Mouse (Mus musculus) CH12.LX (cell line): ENCODE data around the gene Kat7. TPM values are rescaled to one million over a fixed set of nuclear protein-coding genes. Genes with fewer than 3 reads are reported as not detected.

ENCODE experiments used
- DNase-seq: peaks from one replicate; pipeline ENCODE4 v3.0.0-alpha.2; 2013; ENCODE audit errors: extremely low read depth
- H3K27ac ChIP-seq: 2 replicates; pipeline ENCODE4 v1.5.1; 2012; ENCODE audit warnings: low read depth, mild to moderate bottlenecking, control low read depth, moderate library complexity; ENCODE audit not compliant: insufficient read depth
- H3K27me3 ChIP-seq: replicated peaks from 2 replicates; pipeline ENCODE3; 2012; ENCODE audit warnings: inconsistent platforms
- H3K36me3 ChIP-seq, 2 experiments: replicated peaks in 1 of 2; 2 replicates each; pipeline versions ENCODE3 to v1.6.1; 2012; ENCODE audit warnings: inconsistent platforms in 1 of 2, low read length in 1 of 2, mild to moderate bottlenecking in 1 of 2, mixed read lengths in 1 of 2, moderate library complexity in 1 of 2; ENCODE audit not compliant: control insufficient read depth in 1 of 2, insufficient read depth in 1 of 2
- H3K4me1 ChIP-seq, 2 experiments: 2 replicates each; pipeline ENCODE4 v1.6.1; 2012; ENCODE audit warnings: inconsistent platforms in 1 of 2, moderate library complexity in 1 of 2; ENCODE audit not compliant: insufficient read depth in 2 of 2, control insufficient read depth in 1 of 2
- H3K4me2 ChIP-seq: 2 replicates; pipeline ENCODE4 v1.6.1; 2012; ENCODE audit warnings: low read depth, mild to moderate bottlenecking, control low read depth; ENCODE audit not compliant: poor library complexity, insufficient read depth, severe bottlenecking
- H3K4me3 ChIP-seq, 3 experiments: fragments of 150-350 bp in 1 of 3; sonication (generic) in 1 of 3; replicated peaks in 1 of 3; 2 replicates each; pipeline versions ENCODE3 to v1.5.1; 2011 to 2012; ENCODE audit warnings: low read depth in 2 of 3, low read length in 2 of 3, mild to moderate bottlenecking in 2 of 3, moderate library complexity in 2 of 3, control low read depth in 1 of 3, improper control_type of control experiment in 1 of 3, inconsistent platforms in 1 of 3, mixed read lengths in 1 of 3; ENCODE audit not compliant: poor library complexity in 1 of 3
- H3K79me2 ChIP-seq: replicated peaks from 2 replicates; pipeline ENCODE4 v1.6.1; 2012; ENCODE audit warnings: mild to moderate bottlenecking, moderate library complexity; ENCODE audit not compliant: control insufficient read depth, poor library complexity, insufficient read depth, severe bottlenecking; ENCODE audit errors: extremely low read depth
- H3K9ac ChIP-seq: 2 replicates; pipeline ENCODE4 v1.6.1; 2012; ENCODE audit warnings: low read depth, mild to moderate bottlenecking, control low read depth, moderate library complexity; ENCODE audit not compliant: insufficient read depth
- H3K9me3 ChIP-seq: replicated peaks from 2 replicates; pipeline ENCODE3; 2012; ENCODE audit warnings: low read length, inconsistent platforms, mixed read lengths
- BHLHE40 ChIP-seq: IDR thresholded peaks from 2 replicates; pipeline ENCODE4 v1.6.1; 2011; ENCODE audit warnings: mild to moderate bottlenecking, low read depth, low read length, improper control_type of control experiment
- CHD1 ChIP-seq: IDR thresholded peaks from 2 replicates; pipeline ENCODE4 v1.6.1; 2012; ENCODE audit warnings: low read depth, low read length, improper control_type of control experiment, inconsistent platforms
- CTCF ChIP-seq, 2 experiments: IDR thresholded peaks in 1 of 2; conservative IDR thresholded peaks in 1 of 2; 2 replicates each; pipeline ENCODE4 v1.5.1; 2011 to 2012; ENCODE audit warnings: low read depth in 2 of 2, low read length in 2 of 2, improper control_type of control experiment in 1 of 2, inconsistent platforms in 1 of 2, mild to moderate bottlenecking in 1 of 2, moderate library complexity in 1 of 2
- E2F4 ChIP-seq: IDR thresholded peaks from 2 replicates; pipeline ENCODE4 v1.6.1; 2011; ENCODE audit warnings: low read depth, low read length, improper control_type of control experiment; ENCODE audit not compliant: insufficient replicate concordance
- HCFC1 ChIP-seq: IDR thresholded peaks from 2 replicates; pipeline ENCODE4 v1.6.1; 2012; ENCODE audit warnings: low read depth, mild to moderate bottlenecking, inconsistent platforms, low read length, improper control_type of control experiment
- JUN ChIP-seq: IDR thresholded peaks from 2 replicates; pipeline ENCODE4 v1.6.1; 2011; ENCODE audit warnings: low read depth, mild to moderate bottlenecking, low read length, improper control_type of control experiment, moderate library complexity; ENCODE audit not compliant: insufficient read depth
- JUND ChIP-seq: conservative IDR thresholded peaks from 2 replicates; pipeline ENCODE4 v1.6.1; 2011; ENCODE audit warnings: low read depth, low read length, improper control_type of control experiment
- KAT2A ChIP-seq: IDR thresholded peaks from 2 replicates; pipeline ENCODE4 v1.6.1; 2012; ENCODE audit warnings: low read length, improper control_type of control experiment, inconsistent platforms; ENCODE audit not compliant: insufficient replicate concordance
- MAFK ChIP-seq: IDR thresholded peaks from 2 replicates; pipeline ENCODE4 v1.6.1; 2011; ENCODE audit warnings: low read length, improper control_type of control experiment; ENCODE audit not compliant: insufficient replicate concordance
- MAZ ChIP-seq: IDR thresholded peaks from 2 replicates; pipeline ENCODE4 v1.6.1; 2012; ENCODE audit warnings: low read depth, mild to moderate bottlenecking, inconsistent platforms, low read length, improper control_type of control experiment, moderate library complexity
- MXI1 ChIP-seq: IDR thresholded peaks from 2 replicates; pipeline ENCODE4 v1.6.1; 2011; ENCODE audit warnings: mild to moderate bottlenecking, low read depth, low read length, improper control_type of control experiment
- MYC ChIP-seq: IDR thresholded peaks from 2 replicates; pipeline ENCODE4 v1.6.1; 2011; ENCODE audit warnings: low read depth, mild to moderate bottlenecking, improper control_type of control experiment, low read length
- NELFE ChIP-seq: IDR thresholded peaks from 2 replicates; pipeline ENCODE4 v1.6.1; 2011; ENCODE audit warnings: low read depth, low read length, improper control_type of control experiment
- POLR2A ChIP-seq: IDR thresholded peaks from 2 replicates; pipeline ENCODE4 v1.6.1; 2011; ENCODE audit warnings: low read depth, mild to moderate bottlenecking, improper control_type of control experiment, low read length
- RAD21 ChIP-seq: IDR thresholded peaks from 2 replicates; pipeline ENCODE4 v1.6.1; 2011; ENCODE audit warnings: low read depth, mild to moderate bottlenecking, low read length, improper control_type of control experiment, moderate library complexity
- RCOR1 ChIP-seq: conservative IDR thresholded peaks from 2 replicates; pipeline ENCODE4 v1.6.1; 2012; ENCODE audit warnings: low read depth, mild to moderate bottlenecking, inconsistent platforms, low read length, improper control_type of control experiment
- SMC3 ChIP-seq: IDR thresholded peaks from 2 replicates; pipeline ENCODE4 v1.6.1; 2011; ENCODE audit warnings: low read depth, low read length, improper control_type of control experiment
- TCF12 ChIP-seq: IDR thresholded peaks from 2 replicates; pipeline ENCODE4 v1.6.1; 2014; ENCODE audit warnings: low read depth, mild to moderate bottlenecking, inconsistent platforms, low read length, improper control_type of control experiment
- UBTF ChIP-seq: IDR thresholded peaks from 2 replicates; pipeline ENCODE4 v1.6.1; 2012; ENCODE audit warnings: low read depth, mild to moderate bottlenecking, inconsistent platforms, low read length, improper control_type of control experiment, moderate library complexity
- USF2 ChIP-seq: conservative IDR thresholded peaks from 2 replicates; pipeline ENCODE4 v1.6.1; 2011; ENCODE audit warnings: low read depth, low read length, improper control_type of control experiment
- ZC3H11A ChIP-seq: IDR thresholded peaks from 2 replicates; pipeline ENCODE4 v1.6.1; 2012; ENCODE audit warnings: low read depth, mild to moderate bottlenecking, inconsistent platforms, low read length, improper control_type of control experiment
- ZMIZ1 ChIP-seq: IDR thresholded peaks from 2 replicates; pipeline ENCODE4 v1.6.1; 2012; ENCODE audit warnings: low read depth, mild to moderate bottlenecking, inconsistent platforms, low read length, improper control_type of control experiment
- dilution Hi-C: fragments of 300-500 bp; cut with MboI; formaldehyde crosslinking; loops from 2 replicates; pipeline ENCODE4 v1.14.3; 2020; ENCODE audit warnings: low sequenced_read_pairs; ENCODE audit not compliant: extremely low pct_unique_long_range_greater_than_20kb, extremely low pct_ligation_motif_present
- in situ Hi-C: fragments of 300-500 bp; cut with MboI; formaldehyde crosslinking; loops from 3 replicates; pipeline ENCODE4 v1.14.3; 2019; ENCODE audit warnings: low sequenced_read_pairs, low pct_ligation_motif_present, low pct_unique_long_range_greater_than_20kb, mixed read lengths
- polyA plus RNA-seq: library from polyadenylated mRNA; unstranded; fragments of >175 nt; gene quantifications from 2 replicates; pipeline ENCODE4 v1.2.1, GENCODE M21; 2012; ENCODE audit warnings: low read depth; ENCODE audit not compliant: insufficient read length
- total RNA-seq, 2 experiments: library from RNA; depleted of rRNA; stranded (reverse); fragments of 300-350 nt in 1 of 2; fragments of >200 nt in 1 of 2; gene quantifications; 2 replicates each; pipeline ENCODE4 v1.2.3; 2012 to 2014

Gene Kat7
- total and polyA plus RNA-seq, 3 experiments: 59.5 to 90.2 (median 66.7) TPM

DNA sequence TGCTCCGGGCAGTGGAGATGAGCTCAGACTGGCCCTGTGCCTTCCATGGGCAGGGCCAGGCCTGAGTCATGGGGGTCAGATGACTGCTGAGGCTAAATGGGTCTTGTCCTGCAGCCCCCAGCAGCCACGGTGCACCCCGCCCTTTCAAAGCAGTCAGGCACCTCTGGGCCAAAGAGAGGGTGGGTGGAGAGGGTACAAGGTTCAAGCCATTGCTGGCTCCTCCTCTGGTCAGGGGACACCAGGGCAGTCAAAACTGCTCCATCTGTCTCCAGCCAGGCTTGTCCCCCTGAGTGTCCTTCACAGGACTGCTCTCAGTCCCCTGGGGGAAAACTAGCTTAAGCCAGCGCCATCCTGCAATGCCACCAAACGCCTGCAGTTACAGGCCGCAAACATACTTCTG, 57.9 kb downstream of the Kat7 start:
- in situ Hi-C loops (no loop called here), dilution Hi-C loops (no loop called here)
- Histone ChIP-seq H3K4me1 (peaks cover 8 to 9% of the 10 kb centered on the region in 2 experiments), H3K27ac (no peak overlapping the region), H3K27me3 (peaks cover 90% of the 10 kb centered on the region), H3K36me3 (no peaks in the 10 kb centered on the region), H3K4me2 (no peak overlapping the region), H3K9ac (no peak overlapping the region), H3K4me3 (no peak overlapping the region), H3K9me3 (peaks cover 16% of the 10 kb centered on the region), H3K79me2 (no peaks in the 10 kb centered on the region)
- TF ChIP-seq HCFC1: no peak
- no peak for TF ChIP-seq MAFK
- no peak for TF ChIP-seq MAZ
- no peak for DNase-seq

- H3K4me3 ChIP-seq: no peak overlapping the region
- H3K9me3 ChIP-seq: peaks cover 16% of the 10 kb centered on the region
- TF ChIP-seq TCF12: 0 out of 2 replicates have a peak, but pooled peaks have one; percentile 10
- TF ChIP-seq ZC3H11A: peak; percentile 87
- TF ChIP-seq RAD21: peak; percentile 98
- peak; percentile 98 for TF ChIP-seq SMC3
- TF ChIP-seq CTCF (conservative IDR thresholded peaks at IDR 0.05 in 1 of 2, IDR thresholded peaks at IDR 0.05 in 1 of 2; ENCODE audit: low read depth in 2 of 2, low read length in 2 of 2): peak; percentile 46 to 99
- no peak for TF ChIP-seq MXI1
- no peak for TF ChIP-seq MYC
- H3K27me3 ChIP-seq: peaks cover 91% of the 10 kb centered on the region
- peaks cover 8 to 9% of the 10 kb centered on the region in 2 experiments for H3K4me1 ChIP-seq
- H3K9ac ChIP-seq: no peak overlapping the region
- H3K27ac ChIP-seq: no peak overlapping the region
- no peaks in the 10 kb centered on the region for H3K36me3 ChIP-seq
- in situ Hi-C loops (no loop called here), dilution Hi-C loops (no loop called here)
- no peaks in the 10 kb centered on the region for H3K79me2 ChIP-seq
- DNase-seq: peak; percentile 75
- H3K4me2 ChIP-seq: no peak overlapping the region
Observed at GRCm38 (mm10) chr11:95251295-95251694, 58.8 kb downstream of the Kat7 start.

DNA sequence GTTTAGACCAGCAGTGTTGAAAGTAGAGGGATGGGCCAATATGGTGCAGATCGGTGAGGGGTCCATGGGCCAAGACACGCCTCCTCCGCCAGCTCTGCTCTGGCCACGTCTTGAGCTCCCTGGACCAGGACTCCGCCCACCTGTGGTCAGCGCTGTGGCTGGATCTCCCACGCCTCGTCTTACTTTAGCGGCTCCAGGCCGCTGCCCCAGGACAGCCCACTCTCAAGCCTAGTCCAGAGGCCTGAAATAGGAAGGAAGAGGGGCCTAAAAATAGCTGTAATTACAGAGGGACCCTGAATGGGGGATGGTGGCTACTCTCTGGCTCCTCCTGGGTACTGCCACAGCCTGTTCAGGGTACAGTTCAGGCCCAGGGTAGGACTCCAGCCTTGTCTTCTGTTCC, 59.9 kb downstream of the Kat7 start:
- in situ Hi-C loops (no loop called here), dilution Hi-C loops (no loop called here)
- no peaks in the 10 kb centered on the region for H3K79me2 ChIP-seq
- H3K4me3 ChIP-seq: no peak overlapping the region
- DNase-seq: no peak
- no peaks in the 10 kb centered on the region for H3K36me3 ChIP-seq
- H3K4me2 ChIP-seq: no peak overlapping the region
- peaks cover 16% of the 10 kb centered on the region for H3K9me3 ChIP-seq
- no peak overlapping the region for H3K9ac ChIP-seq
- H3K27ac ChIP-seq: no peak overlapping the region
- H3K27me3 ChIP-seq: peaks cover 90% of the 10 kb centered on the region
- H3K4me1 ChIP-seq: peaks cover 8 to 9% of the 10 kb centered on the region in 2 experiments
- TF ChIP-seq JUND (no peak), KAT2A (no peak), BHLHE40 (no peak), JUN (no peak), NELFE (no peak), E2F4 (no peak), ZMIZ1 (no peak), CHD1 (no peak), CTCF (conservative IDR thresholded peaks at IDR 0.05 in 1 of 2, IDR thresholded peaks at IDR 0.05 in 1 of 2; ENCODE audit: low read depth in 2 of 2, low read length in 2 of 2) (no peak), ZC3H11A (no peak), POLR2A (no peak), SMC3 (no peak), USF2 (no peak), UBTF (no peak), MYC (no peak), RCOR1 (no peak)
